Mouse (Mus musculus) MEL (cell line): ENCODE measurements around the gene Tmem100. TPM values are rescaled to one million over a fixed set of nuclear protein-coding genes. Genes with fewer than 3 reads are reported as not detected.

Experiments used
- polyA plus RNA-seq, 2 experiments: library from polyadenylated mRNA; stranded (reverse) in 1 of 2; unstranded in 1 of 2; fragments of >175 nt in 1 of 2; fragments of >200 nt in 1 of 2; gene quantifications; 2 replicates each; pipeline versions ENCODE4 v1.2.1 to v1.2.4; 2012; ENCODE audit warnings: low replicate concordance in 2 of 2, low read depth in 1 of 2; ENCODE audit not compliant: insufficient read length in 2 of 2, insufficient read depth in 1 of 2, missing spikeins in 1 of 2
- total RNA-seq: library from RNA; depleted of rRNA; stranded (reverse); fragments of 300-350 nt; gene quantifications from 2 replicates; pipeline ENCODE4 v1.2.3, GENCODE M21; 2012; rRNA removed

Tmem100 gene
- total and polyA plus RNA-seq, 3 experiments = not detected

Other genes starting within 250 kb of the Tmem100 start
- gene Pctp, start 27.5 kb upstream of the Tmem100 start, total RNA-seq = 6.4 and 7.3 TPM in 2 replicates
- 10 to 100 TPM in 1 of 2 experiments, not detected in 1; 10.2 TPM for gene Pctp, start 27.5 kb upstream of the Tmem100 start, polyA plus RNA-seq
- gene Gm45716, start 157.3 kb downstream of the Tmem100 start, total RNA-seq = 2.0 and 2.9 TPM in 2 replicates
- 1 to 10 TPM in 1 of 2 experiments, not detected in 1; 4.1 TPM for gene Gm45716, start 157.3 kb downstream of the Tmem100 start, polyA plus RNA-seq
- gene Mmd, start 219.1 kb downstream of the Tmem100 start, total RNA-seq = 7.1 and 7.4 TPM in 2 replicates
- 10 to 100 TPM in 1 of 2 experiments, not detected in 1; 15.5 TPM for gene Mmd, start 219.1 kb downstream of the Tmem100 start, polyA plus RNA-seq